Mouse (Mus musculus): ENCODE results near the gene Gins2.

The Gins2 gene

GRCm38 (mm10) chr8:120607460-120607859 lies 18.4 kb upstream of the Gins2 start:
- in situ Hi-C loops (cut with MboI, MseI): no loop called here

GRCm38 (mm10) chr8:120602672-120603071 lies 13.6 kb upstream of the Gins2 start:
- in situ Hi-C loops (cut with MboI, MseI): no loop called here

- in situ Hi-C loops (cut with MboI, MseI): loop anchor here in 1 of 2 experiments (25.0 kb wide), 1 partner anchor 1963 kb away; the partner anchor contains the start of genes Cdt1 and Piezo1
Observed at GRCm38 (mm10) chr8:120599504-120599903, 10.4 kb upstream of the Gins2 start.

GRCm38 (mm10) chr8:120598579-120598978 lies 9.5 kb upstream of the Gins2 start:
- in situ Hi-C loops (cut with MboI, MseI): loop anchor here in 1 of 2 experiments (25.0 kb wide), 1 partner anchor 1964 kb away; the partner anchor contains the start of genes Cdt1 and Piezo1

- in situ Hi-C loops (cut with MboI, MseI): loop anchor here in 1 of 2 experiments (25.0 kb wide), 1 partner anchor 1966 kb away; the partner anchor contains the start of genes Cdt1 and Piezo1
Observed at GRCm38 (mm10) chr8:120595963-120596362, 6.9 kb upstream of the Gins2 start.

- in situ Hi-C loops (cut with MboI, MseI): loop anchor here in 1 of 2 experiments (25.0 kb wide), 1 partner anchor 1968 kb away; the partner anchor contains the start of genes Cdt1 and Piezo1
Observed at GRCm38 (mm10) chr8:120594571-120594970, 5.5 kb upstream of the Gins2 start.

GRCm38 (mm10) chr8:120591587-120592292 lies 2.6 kb upstream of the Gins2 start:
- in situ Hi-C loops (cut with MboI, MseI): loop anchor here in 1 of 2 experiments (25.0 kb wide), 1 partner anchor 1971 kb away; the partner anchor contains the start of genes Cdt1 and Piezo1

- in situ Hi-C loops (cut with MboI, MseI): loop anchor here in 1 of 2 experiments (25.0 kb wide), 1 partner anchor 1972 kb away; the partner anchor contains the start of genes Cdt1 and Piezo1
Observed at GRCm38 (mm10) chr8:120589921-120590320, 817 bp upstream of the Gins2 start.

GRCm38 (mm10) chr8:120585521-120585920 lies 3.6 kb downstream of the Gins2 start:
- in situ Hi-C loops (cut with MboI, MseI): loop anchor here in 1 of 2 experiments (25.0 kb wide), 1 partner anchor 1977 kb away; the partner anchor contains the start of genes Cdt1 and Piezo1

GRCm38 (mm10) chr8:120581811-120582210 lies 7.3 kb downstream of the Gins2 start:
- in situ Hi-C loops (cut with MboI, MseI): loop anchor here in 1 of 2 experiments (25.0 kb wide), 1 partner anchor 1980 kb away; the partner anchor contains the start of genes Cdt1 and Piezo1

- in situ Hi-C loops (cut with MboI, MseI): loop anchor here in 1 of 2 experiments (25.0 kb wide), 1 partner anchor 1981 kb away; the partner anchor contains the start of genes Cdt1 and Piezo1
Observed at GRCm38 (mm10) chr8:120581329-120581728, 7.8 kb downstream of the Gins2 start.

GRCm38 (mm10) chr8:120580336-120581000 lies 8.6 kb downstream of the Gins2 start:
- in situ Hi-C loops (cut with MboI, MseI): loop anchor here in 1 of 2 experiments (25.0 kb wide), 1 partner anchor 1982 kb away; the partner anchor contains the start of genes Cdt1 and Piezo1

GRCm38 (mm10) chr8:120577821-120578220 lies 11.3 kb downstream of the Gins2 start:
- in situ Hi-C loops (cut with MboI, MseI): loop anchor here in 1 of 2 experiments (25.0 kb wide), 1 partner anchor 1984 kb away; the partner anchor contains the start of genes Cdt1 and Piezo1

- in situ Hi-C loops (cut with MboI, MseI): loop anchor here in 1 of 2 experiments (25.0 kb wide), 1 partner anchor 1986 kb away; the partner anchor contains the start of genes Cdt1 and Piezo1
Observed at GRCm38 (mm10) chr8:120575801-120576200, 13.3 kb downstream of the Gins2 start.

- in situ Hi-C loops (cut with MboI, MseI): loop anchor here in 1 of 2 experiments (25.0 kb wide), 2 partner anchors 1013 to 1987 kb away; partner anchors contain the start of genes Cdt1, Mbtps1 and Piezo1
Observed at GRCm38 (mm10) chr8:120574941-120575340, 14.2 kb downstream of the Gins2 start.

GRCm38 (mm10) chr8:120573866-120574265 lies 15.2 kb downstream of the Gins2 start:
- in situ Hi-C loops (cut with MboI, MseI): loop anchor here in 1 of 2 experiments (25.0 kb wide), 1 partner anchor 1012 kb away; the partner anchor contains the start of gene Mbtps1

GRCm38 (mm10) chr8:120572534-120572933 lies 16.6 kb downstream of the Gins2 start:
- in situ Hi-C loops (cut with MboI, MseI): loop anchor here in 1 of 2 experiments (25.0 kb wide), 1 partner anchor 1010 kb away; the partner anchor contains the start of gene Mbtps1

GRCm38 (mm10) chr8:120571561-120571960 lies 17.5 kb downstream of the Gins2 start:
- in situ Hi-C loops (cut with MboI, MseI): loop anchor here in 1 of 2 experiments (25.0 kb wide), 1 partner anchor 1009 kb away; the partner anchor contains the start of gene Mbtps1

- in situ Hi-C loops (cut with MboI, MseI): loop anchor here in 1 of 2 experiments (25.0 kb wide), 1 partner anchor 1008 kb away; the partner anchor contains the start of gene Mbtps1
Observed at GRCm38 (mm10) chr8:120569939-120570715, 19.0 kb downstream of the Gins2 start.

- in situ Hi-C loops (cut with MboI, MseI): loop anchor here in 1 of 2 experiments (25.0 kb wide), 1 partner anchor 1007 kb away; the partner anchor contains the start of gene Mbtps1
Observed at GRCm38 (mm10) chr8:120569123-120569522, 20.0 kb downstream of the Gins2 start.

Measured in T-helper 17 cell (primary cell).